Mouse (Mus musculus) spleen, adult 2 months (tissue): ENCODE data around the gene Hsd11b1. TPM values are rescaled to one million over a fixed set of nuclear protein-coding genes. Genes with fewer than 3 reads are reported as not detected.
A peak's percentile ranks its signal among the peaks of the same experiment; 100 is the strongest.

Experiments
- DNase-seq, 2 experiments: peaks; one replicate each; pipeline versions ENCODE4 v3.0.0 to v3.0.0-alpha.2; 2012 to 2021; ENCODE audit warnings: low spot score in 2 of 2, low read depth in 1 of 2
- H3K27ac ChIP-seq: fragments of 200-500 bp; 2 replicates; pipeline ENCODE4 v1.5.1; 2012; ENCODE audit warnings: low read length, inconsistent platforms; ENCODE audit not compliant: insufficient read depth
- H3K27me3 ChIP-seq: fragments of 200-500 bp; 2 replicates; pipeline ENCODE4 v1.6.1; 2012; ENCODE audit warnings: mild to moderate bottlenecking, moderate library complexity, low read length, inconsistent platforms; ENCODE audit not compliant: control insufficient read depth, insufficient read depth
- H3K36me3 ChIP-seq: fragments of 200-500 bp; 2 replicates; pipeline ENCODE4 v1.6.1; 2012; ENCODE audit warnings: mild to moderate bottlenecking, low read length, inconsistent platforms; ENCODE audit not compliant: control insufficient read depth, insufficient read depth
- H3K4me1 ChIP-seq: fragments of 200-500 bp; 2 replicates; pipeline ENCODE4 v1.6.1; 2011; ENCODE audit warnings: inconsistent platforms; ENCODE audit not compliant: control insufficient read depth, insufficient read depth, insufficient read length
- H3K4me3 ChIP-seq: fragments of 200-500 bp; 2 replicates; pipeline ENCODE4 v1.5.1; 2011; ENCODE audit warnings: mild to moderate bottlenecking, inconsistent platforms; ENCODE audit not compliant: insufficient read depth, insufficient read length; ENCODE audit errors: extremely low read depth
- CTCF ChIP-seq: fragments of 200-500 bp; IDR thresholded peaks from 2 replicates; pipeline ENCODE4 v1.5.1; 2011; ENCODE audit warnings: mild to moderate bottlenecking, inconsistent platforms; ENCODE audit not compliant: insufficient read depth, insufficient read length, insufficient replicate concordance; ENCODE audit errors: extremely low read depth
- POLR2A ChIP-seq: fragments of 200-500 bp; IDR thresholded peaks from 2 replicates; pipeline ENCODE4 v1.6.1; 2011; ENCODE audit warnings: low read depth, low read length, inconsistent platforms
- WGBS: fragments of 180-500 bp; shearing (Covaris S2); methylation state at CpG from one replicate; pipeline ENCODE4 v1.1.7; 2018; 5-methylcytosine and 5-hydroxymethylcytosine counted together
- polyA plus RNA-seq: library from polyadenylated mRNA; depleted of rRNA; stranded (reverse); fragments of >200 nt; gene quantifications from 2 replicates; pipeline ENCODE4 v1.2.3, GENCODE M21; 2012

The Hsd11b1 gene
- polyA plus RNA-seq, 1 experiment = 33.5 TPM

DNA sequence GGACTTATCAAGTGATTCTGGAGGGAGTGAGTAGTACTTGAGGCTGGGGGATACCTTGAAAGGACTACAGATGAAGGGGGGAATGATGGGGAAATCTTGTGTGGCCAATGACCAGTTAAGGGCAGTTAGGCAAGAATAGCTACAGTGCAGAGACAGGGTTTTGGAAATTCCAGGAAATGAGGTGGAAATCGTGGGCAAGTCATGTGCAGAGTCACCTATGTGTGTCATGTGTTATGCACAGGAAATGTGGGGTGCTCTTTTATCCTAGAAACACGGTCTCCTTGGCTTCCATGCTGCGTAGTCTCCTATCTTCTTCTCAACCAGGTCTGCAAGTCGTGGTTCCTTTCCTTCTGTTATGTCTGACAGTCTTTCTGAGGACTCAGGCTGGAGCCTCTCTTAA is 15.6 kb upstream of the Hsd11b1 start:
- Histone ChIP-seq H3K36me3 (no peaks in the 10 kb centered on the region), H3K27ac (no peak overlapping the region), H3K27me3 (no peaks in the 10 kb centered on the region), H3K4me3 (no peak overlapping the region), H3K4me1 (no peaks in the 10 kb centered on the region; the same call in 1 of the 2 replicates)
- no peak for TF ChIP-seq CTCF
- TF ChIP-seq POLR2A = no peak
- 43% methylated on average over 4 of the region's 4 CpGs for WGBS
- DNase-seq = no peak

DNA sequence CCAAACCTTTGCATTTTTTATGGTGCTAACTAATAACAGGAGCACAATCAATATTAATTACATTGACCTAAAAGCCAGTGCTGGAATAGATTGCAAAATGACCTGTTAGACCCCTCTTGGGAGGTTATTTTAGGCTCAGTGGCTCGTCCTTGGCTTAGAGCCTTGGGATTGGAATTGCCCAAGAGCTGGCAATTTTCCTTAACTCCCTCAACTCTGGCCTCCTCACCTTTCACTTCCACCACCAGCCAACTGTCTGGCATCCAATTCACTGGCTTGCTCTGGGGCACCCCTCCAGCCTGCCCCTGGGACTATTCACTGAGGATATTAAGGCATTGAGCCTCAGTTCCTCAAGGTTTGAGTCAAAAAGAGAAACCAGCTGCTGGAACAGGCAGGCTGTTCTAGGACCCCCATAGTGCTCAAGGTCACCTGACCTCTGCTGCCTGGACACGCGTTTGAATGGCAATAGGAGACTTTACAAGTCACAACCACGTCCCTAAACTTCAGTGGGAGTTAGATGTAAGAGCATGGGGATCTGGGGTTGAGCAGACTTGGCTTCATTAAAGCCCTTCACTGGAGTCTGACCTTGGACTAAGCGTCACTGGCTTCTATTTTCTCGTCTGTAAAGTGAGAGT is 14.7 kb upstream of the Hsd11b1 start:
- no peak for DNase-seq
- no peaks in the 10 kb centered on the region; the same call in 1 of the 2 replicates for H3K4me1 ChIP-seq
- 82% methylated on average over 6 of the region's 6 CpGs for whole genome bisulfite sequencing
- H3K4me3 ChIP-seq = no peak overlapping the region
- no peaks in the 10 kb centered on the region for H3K27me3 ChIP-seq
- H3K36me3 ChIP-seq = no peaks in the 10 kb centered on the region
- no peak overlapping the region for H3K27ac ChIP-seq
- TF ChIP-seq POLR2A (no peak), CTCF (no peak)

DNA sequence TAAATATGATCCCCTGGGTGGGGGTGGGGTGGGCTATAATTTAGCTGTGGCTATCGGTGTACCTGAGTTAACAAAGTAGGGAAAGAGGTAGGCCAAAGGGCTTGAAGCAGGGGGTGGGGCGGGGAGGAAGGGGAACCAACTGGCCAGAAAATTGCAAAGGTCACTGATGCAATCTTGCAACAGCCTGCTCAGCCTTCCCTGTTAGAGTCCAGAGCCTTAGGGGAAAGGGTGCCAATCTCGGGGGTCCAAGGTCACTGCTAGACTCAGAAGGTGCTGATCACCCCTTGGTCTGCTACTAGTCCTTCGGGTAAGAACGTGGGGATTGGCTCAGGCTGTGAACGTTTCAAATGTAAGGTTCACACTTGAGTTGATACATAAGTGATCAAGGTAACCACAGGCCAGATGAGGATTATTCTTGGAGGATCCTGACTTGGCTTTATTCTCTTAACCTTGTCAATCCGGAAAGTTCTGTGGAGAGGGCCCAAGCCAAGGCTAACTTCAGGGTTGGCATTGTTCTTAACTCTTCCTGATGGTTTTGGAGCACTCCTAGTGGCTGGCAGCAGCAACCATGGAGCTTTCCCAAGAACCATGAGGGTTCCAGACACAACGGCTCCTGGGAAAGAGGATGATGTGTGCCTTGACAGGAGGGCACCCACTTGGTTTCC is 10.7 kb upstream of the Hsd11b1 start:
- 78% methylated on average over 8 of the region's 8 CpGs for WGBS
- Histone ChIP-seq H3K27ac (no peak overlapping the region), H3K36me3 (no peaks in the 10 kb centered on the region), H3K4me3 (no peak overlapping the region), H3K4me1 (peaks cover 4% of the 10 kb centered on the region; the same call in 1 of the 2 replicates), H3K27me3 (no peaks in the 10 kb centered on the region)
- DNase-seq = no peak
- no peak for TF ChIP-seq POLR2A

DNA sequence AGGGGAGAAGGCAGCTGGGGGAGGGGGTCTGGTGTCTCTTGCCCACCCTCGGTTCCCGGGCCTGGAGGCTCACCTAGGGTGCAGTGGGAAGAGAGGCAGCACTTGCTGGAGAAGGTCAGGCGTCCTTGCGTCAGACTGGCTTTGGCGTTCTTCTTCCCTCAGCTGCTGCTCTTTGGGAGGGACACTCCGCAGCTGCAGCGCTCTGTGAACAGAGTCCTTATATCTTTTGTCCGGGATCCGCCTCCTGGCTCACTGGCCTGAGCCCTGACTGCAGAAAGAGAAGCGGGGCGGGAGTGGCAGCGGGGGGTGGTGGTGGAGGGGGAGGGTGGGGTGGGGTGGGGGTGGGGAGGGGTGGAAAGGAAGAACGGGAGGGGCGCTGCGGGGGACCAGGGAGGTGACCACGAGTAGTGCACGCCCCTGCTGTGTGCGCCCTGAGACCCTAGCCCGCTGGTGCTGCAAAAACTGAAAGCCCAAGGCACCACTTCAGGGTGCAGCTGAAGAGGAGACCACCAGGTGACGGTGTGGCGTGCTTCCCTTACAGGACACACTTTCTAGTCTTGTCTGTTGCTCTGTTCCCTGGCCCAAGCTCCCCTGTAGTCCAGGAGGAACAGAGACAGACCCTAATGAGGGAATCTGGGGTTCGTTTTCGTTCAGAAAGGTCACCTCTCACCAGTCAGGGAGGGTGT is 9.2 kb upstream of the Hsd11b1 start, which contains the start of gene G0s2:
Gene G0s2, minus strand, starts transcription at position 302 of the 686 bp plus-strand sequence.
- peak within 1 kb of the TSS; percentile 52 for H3K27ac ChIP-seq
- WGBS = 15% methylated on average over 20 of the region's 23 CpGs
- peaks cover 4% of the 10 kb centered on the region; the same call in 1 of the 2 replicates for H3K4me1 ChIP-seq
- DNase-seq = peak in 1 of 2 experiments; percentile 7
- TF ChIP-seq CTCF = peak; percentile 7; the same call in 1 of the 2 replicates
- 0 out of 2 replicates have a peak, but pooled peaks have one; percentile 15 for TF ChIP-seq POLR2A
- no peaks in the 10 kb centered on the region for H3K27me3 ChIP-seq
- H3K4me3 ChIP-seq = peak within 1 kb of the TSS; percentile 47
- no peaks in the 10 kb centered on the region for H3K36me3 ChIP-seq

DNA sequence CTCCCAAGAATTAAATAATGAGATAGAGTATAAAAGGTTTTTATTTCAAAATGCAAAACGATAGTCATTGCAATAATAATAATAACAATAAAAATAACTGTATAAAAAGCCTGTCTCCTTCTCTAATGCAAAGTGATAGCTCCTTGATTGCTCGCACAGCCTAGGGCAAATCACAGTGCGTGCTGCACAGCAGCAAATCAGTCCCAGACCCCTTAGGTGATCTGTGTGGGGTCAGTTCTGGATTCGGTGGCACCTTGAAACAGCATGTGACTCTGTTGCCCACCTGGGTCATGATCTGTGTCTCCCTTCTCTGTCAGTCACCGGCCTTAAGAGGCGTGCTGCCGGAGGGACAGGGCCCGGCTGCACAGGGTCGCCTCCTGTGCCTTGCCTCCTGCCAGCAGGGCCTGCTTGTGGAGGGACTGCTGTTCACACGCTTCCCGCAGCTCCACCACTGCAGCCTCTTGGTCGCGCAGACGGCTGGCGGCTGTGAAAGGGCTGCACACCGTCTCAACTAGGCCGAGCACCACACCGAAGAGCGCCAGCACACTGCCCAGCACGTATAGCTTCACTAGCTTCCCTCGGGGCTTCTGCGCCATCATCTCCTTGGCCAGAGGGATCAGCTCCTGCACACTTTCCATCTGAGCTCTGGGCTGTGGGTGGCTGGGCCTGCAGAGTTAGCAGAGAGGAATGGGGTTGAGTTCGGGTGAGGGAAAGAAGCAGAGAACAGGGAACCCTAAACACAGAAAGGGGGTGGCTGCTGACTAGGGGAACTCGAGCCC is 8.5 kb upstream of the Hsd11b1 start:
- DNase-seq = no peak

DNA sequence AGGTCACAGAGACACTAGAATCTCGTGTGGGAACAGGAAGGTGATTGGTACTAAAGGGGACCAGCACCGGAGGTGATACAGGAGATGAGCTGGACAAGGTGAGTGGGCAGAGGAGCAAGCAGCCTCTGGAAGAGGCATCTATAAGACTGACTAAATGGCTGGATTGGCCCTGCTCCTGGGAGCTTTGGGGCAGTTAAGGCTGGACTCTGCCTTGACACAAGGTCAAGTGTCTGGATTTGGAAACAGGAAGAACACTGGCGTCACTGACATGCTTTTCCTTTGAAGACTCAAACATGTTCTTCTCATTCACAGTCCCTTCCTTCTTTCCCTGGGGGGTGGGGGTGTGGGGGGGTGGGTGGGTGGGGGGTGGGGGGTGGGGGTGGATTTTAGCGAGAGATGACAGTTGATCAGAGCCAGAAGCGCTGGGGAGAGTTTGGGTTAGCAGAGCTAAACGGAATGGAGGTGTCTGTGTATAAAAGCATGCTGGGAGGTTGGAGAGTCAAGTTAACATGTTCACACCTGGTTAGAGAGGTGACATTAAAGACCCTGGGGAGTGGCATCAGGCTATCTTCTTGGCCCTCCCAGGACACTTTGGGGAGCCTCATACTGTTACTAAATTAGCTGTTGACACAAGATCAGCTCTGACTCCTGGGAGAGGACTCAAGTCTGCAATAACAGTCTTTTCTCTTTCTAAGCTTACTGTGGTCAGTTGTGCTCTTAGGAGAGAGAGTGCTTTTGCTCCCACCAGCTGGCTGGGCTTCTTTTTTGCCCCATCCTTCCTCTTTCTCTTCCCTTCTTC is 7.3 kb upstream of the Hsd11b1 start:
- 56% methylated on average over 6 of the region's 6 CpGs for WGBS
- Histone ChIP-seq H3K27me3 (no peaks in the 10 kb centered on the region), H3K27ac (no peak overlapping the region; the same call in 1 of the 2 replicates), H3K4me3 (no peak overlapping the region), H3K36me3 (no peaks in the 10 kb centered on the region), H3K4me1 (peaks cover 4% of the 10 kb centered on the region; the same call in 1 of the 2 replicates)
- TF ChIP-seq POLR2A = no peak
- TF ChIP-seq CTCF = no peak
- DNase-seq = no peak

More for the DNA sequence above, 8.5 kb upstream of the Hsd11b1 start:
- Histone ChIP-seq H3K36me3 (no peaks in the 10 kb centered on the region), H3K4me3 (peak overlapping the region; percentile 45), H3K27ac (peak overlapping the region; percentile 36), H3K4me1 (peaks cover 4% of the 10 kb centered on the region; the same call in 1 of the 2 replicates), H3K27me3 (no peaks in the 10 kb centered on the region)
- 79% methylated on average over 24 of the region's 24 CpGs for WGBS
- TF ChIP-seq CTCF (no peak), POLR2A (no peak)
